Mouse (Mus musculus) ovary, adult 18-20 months (tissue): ENCODE measurements around the gene Sfxn2.
A peak's percentile ranks its signal among the peaks of the same experiment; 100 is the strongest.
"Not testable (repeated sequence)": the region's sequence is repeated elsewhere in the genome, so short reads cannot be mapped to it uniquely, and the experiment has no call there.

ENCODE experiments used
- DNase-seq: peaks from one replicate; pipeline ENCODE4 v3.0.0; 2022; ENCODE audit warnings: low spot score, mixed read lengths

Sfxn2 gene

GRCm38 (mm10) chr19:46542750-46543149 lies 30.4 kb upstream of the Sfxn2 start:
- DNase-seq = no peak

DNA sequence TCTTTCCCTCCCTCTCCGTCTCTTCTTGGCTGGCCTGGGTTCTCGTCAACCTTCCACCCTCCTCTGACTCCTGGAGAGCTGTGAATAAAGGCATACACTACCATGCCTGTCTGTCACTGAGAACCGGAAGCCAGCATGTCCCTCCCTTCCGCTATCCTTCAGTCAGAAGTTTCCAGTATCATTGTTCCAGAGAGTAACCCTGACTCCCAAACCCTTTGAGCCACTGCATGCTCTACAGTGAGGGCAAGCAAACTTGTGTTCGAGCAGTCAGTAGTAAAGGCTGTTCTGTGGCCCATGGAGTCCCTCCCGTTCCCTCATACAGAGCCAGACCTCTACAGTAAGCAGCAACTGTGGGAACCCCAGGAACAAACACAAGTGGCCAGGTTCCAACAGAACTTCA lies 25.6 kb upstream of the Sfxn2 start:
- no peak for DNase-seq

DNA sequence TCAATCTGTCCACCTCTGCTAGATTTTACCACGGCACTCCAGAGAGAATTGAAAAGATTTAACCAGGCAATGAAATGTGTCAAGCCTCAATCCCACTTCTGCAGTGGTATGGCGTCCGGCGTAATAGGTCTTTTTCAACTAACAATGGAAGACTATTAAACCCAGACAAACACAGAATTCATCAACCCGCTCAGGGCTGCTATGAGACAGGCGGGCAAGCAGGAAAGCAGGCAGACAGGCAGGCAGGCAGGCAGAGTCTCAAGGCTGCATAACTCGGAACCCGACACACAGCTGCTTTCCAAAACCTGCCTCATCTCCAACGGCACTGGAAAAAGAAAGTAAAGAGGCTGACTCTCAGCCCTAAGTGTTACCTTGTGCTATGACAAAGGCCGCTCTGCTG lies 25.1 kb upstream of the Sfxn2 start:
- no peak for DNase-seq

- DNase-seq = no peak
Measured at GRCm38 (mm10) chr19:46550385-46550784, 22.8 kb upstream of the Sfxn2 start.

- no peak for DNase-seq
Measured at GRCm38 (mm10) chr19:46552496-46552895, 20.7 kb upstream of the Sfxn2 start.

GRCm38 (mm10) chr19:46553541-46553955 lies 19.6 kb upstream of the Sfxn2 start:
- DNase-seq = no peak

DNA sequence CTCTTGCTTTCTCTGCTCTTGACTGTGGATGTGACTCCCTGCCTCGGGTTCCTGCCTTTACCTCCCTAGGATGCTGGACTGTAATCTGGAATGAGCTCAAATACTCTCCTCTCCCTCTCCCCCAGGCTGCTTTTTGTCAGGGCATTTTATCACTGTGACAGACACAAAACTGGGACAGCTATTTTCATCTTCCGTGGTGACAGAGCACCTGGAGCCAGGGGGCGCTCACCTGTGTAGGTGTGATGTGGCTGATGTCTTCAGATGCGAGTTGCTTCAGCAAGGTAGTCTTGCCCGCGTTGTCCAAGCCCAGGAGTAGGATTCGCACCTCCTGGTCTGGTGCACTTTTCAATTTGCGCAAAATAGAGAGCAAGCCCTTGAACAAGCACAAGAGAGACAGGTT lies 15.2 kb upstream of the Sfxn2 start:
- DNase-seq = no peak

- no peak for DNase-seq
Measured at GRCm38 (mm10) chr19:46558631-46559030, 14.5 kb upstream of the Sfxn2 start.

- DNase-seq = peak; percentile 28
Measured at GRCm38 (mm10) chr19:46562132-46562531, 11.0 kb upstream of the Sfxn2 start.

GRCm38 (mm10) chr19:46562581-46563515 lies 10.3 kb upstream of the Sfxn2 start:
- no peak for DNase-seq

GRCm38 (mm10) chr19:46563603-46564002 lies 9.6 kb upstream of the Sfxn2 start:
- no peak for DNase-seq

GRCm38 (mm10) chr19:46564043-46564462 lies 9.1 kb upstream of the Sfxn2 start:
- no peak for DNase-seq

DNA sequence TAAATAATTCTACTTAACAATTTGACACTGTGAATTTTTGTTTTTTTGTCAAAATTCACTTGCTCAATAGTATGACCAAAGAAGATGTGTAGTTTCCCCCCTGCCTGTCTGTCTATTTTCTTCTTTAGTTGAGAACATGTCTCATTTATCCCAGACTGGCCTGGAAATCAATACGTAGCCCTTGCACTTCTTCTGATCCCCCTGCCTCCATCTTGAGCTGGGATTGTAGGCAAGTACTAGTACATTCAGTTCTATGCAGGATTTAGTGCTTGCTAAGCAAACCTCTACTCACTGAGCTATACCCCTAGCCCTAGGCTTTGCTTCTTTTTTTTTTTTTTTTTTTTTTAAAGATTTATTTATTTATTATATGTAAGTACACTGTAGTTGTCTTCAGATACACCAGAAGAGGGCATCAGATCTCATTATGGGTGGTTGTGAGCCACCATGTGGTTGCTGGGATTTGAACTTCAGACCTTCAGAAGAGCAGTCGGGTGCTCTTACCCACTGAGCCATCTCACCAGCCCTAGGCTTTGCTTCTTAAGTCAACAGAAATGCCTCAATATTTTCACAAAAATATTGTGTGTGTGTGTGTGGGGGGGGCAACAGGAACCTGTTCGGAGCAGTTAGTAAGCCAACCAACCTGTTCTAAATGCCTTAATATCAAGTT lies 1.8 kb upstream of the Sfxn2 start:
- DNase-seq = not testable (repeated sequence)

DNA sequence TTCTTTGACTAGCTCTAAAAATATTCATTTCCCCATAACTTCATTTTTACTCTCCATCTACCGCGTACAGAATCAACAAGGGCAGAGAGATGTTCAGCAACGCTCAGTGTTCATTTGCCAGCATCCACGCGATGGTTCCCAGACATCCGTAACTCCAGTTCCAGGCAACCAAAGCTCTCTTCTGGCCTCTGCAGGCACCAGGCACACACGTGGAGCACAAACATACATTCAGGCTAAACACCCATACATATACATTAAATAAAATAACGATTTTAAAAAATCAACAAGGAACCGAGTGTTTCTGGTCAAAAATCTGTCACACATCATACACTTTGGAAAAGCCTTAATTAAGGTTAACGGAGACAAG lies 1.3 kb upstream of the Sfxn2 start:
- DNase-seq = no peak

DNA sequence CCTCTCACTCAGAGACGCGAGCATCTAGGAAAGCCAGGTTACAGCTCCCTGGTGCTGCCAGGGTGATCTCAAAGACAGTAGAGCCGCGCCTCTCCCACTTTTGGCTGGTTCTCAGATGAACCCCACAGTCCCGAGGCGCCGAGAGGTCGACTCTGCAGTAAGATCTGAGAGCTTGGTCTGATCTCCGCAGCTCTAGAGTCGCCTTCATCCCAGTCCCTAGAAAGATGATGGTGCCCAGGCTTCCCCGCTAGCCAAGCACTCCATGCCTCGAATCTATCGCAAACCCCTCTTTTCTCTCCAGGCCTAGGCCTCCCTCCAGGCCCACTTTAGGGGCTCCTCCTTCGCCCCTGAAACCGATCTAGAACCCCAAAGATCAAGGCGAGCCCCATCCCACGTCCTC lies 617 bp upstream of the Sfxn2 start:
- no peak for DNase-seq

- no peak for DNase-seq
Measured at GRCm38 (mm10) chr19:46573990-46574389, 825 bp downstream of the Sfxn2 start.

GRCm38 (mm10) chr19:46575196-46575595 lies 2.0 kb downstream of the Sfxn2 start:
- DNase-seq = no peak

DNA sequence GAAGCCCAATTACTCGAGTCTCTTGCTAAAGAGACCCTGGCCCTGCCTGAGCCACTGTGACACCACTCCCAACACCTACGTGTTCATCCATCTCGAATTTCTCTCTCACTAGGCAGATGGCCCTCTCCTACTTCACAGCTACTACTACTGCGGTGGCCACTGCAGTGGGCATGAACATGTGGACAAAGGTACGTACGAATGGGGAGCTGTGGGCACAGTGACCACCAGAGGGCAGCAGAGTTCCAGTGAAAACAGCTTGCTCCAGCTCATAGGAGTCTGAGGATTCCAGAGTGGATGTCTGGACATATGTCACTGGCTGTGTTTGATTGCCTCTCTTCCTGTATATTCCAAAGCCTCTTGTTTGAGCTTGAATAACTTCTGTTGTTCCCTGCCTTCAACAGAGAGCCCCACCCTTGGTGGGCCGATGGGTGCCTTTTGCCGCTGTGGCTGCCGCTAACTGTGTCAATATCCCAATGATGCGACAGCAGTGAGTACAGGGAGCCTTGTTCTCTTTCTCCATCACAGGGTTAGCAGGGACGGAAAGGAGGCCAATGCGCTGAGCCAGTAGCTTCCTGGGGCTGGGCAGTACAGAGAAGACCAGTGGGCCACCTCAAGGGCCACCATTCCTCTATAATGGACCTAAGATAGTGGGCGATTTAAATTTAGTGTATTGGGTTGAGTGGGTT lies 14.8 kb downstream of the Sfxn2 start:
- DNase-seq = peak; percentile 54

DNA sequence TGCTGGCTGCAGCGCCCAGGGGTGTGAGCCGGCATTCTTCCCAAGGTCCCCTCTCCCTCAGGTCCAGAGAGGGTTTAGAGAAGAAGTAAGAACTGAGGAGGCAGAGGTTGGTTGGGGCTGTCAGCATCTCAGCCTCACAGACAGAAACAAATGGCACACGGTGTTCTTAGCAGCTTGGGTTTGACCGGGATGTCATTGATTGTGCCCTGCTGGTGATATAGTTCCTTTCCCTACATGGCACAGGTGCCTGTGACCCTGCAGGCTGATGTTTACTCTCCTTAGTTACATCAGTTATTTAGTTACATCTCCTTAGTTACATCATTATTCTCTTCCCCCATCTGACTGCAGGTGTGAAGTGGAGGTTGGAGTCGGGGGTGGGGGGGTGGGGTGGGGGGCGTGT lies 18.4 kb downstream of the Sfxn2 start:
- DNase-seq = no peak

DNA sequence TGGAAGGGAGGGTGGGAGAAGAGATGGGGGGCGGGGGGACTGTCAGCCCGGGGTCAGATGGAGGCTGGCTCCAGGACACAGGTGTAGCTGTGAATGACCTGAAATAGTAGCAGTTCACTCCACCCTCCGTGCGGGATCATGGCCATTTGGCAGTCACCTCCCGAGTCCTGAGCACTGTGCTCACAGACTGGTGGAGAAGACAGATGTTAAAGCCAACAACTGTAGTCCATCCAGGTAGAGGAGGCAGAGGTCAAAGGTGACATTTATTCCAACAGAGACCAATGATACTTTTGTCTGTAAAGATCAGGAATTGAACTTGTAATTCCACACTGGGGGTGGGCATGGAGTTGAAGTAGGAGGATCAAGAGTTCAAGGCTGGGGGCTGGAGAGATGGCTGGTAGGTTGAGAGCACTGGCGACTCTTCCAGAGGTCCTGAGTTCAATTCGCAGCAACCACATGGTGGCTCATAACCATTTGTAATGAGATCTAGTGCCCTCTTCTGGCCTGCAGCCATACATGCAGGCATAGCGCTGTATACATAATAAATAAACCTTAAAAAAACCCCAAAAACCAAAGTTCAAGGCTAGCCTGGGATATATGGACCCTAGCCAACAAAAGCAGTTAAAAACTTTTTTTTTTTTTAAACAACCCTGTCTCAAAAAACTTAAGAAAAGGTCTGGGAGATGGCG lies 19.7 kb downstream of the Sfxn2 start:
- DNase-seq = no peak

DNA sequence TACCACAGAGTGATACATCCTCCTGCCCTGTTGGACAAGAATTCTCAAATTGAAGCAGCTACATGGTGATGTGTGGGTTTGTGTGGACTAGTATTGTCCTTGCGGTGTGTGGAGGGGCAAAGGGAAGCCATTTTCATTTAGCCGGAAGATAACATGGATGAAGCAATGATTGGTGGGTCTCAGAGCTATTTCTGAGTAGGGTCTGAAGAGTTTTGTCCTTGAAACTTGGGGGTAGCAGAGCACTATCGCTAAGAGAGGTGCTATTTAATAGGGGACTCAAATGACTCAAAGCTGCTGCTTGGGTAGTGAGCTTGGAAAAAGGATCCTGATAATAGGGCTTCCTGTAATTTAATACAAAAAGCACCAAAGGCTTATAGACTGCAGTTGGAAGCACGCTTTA lies 25.0 kb downstream of the Sfxn2 start:
- no peak for DNase-seq

- DNase-seq = peak; percentile 98
Measured at GRCm38 (mm10) chr19:46598720-46599252, 25.6 kb downstream of the Sfxn2 start, which contains the start of gene Wbp1l. Gene Wbp1l, plus strand, starts transcription at chr19:46599084.
